Mouse (Mus musculus): ENCODE data around the gene Capn9.

- no peak for TF ChIP-seq CTCF (IDR thresholded peaks at IDR 0.05; ENCODE audit: borderline replicate concordance, insufficient read depth, low read length)
- no peak for TF ChIP-seq POLR2A (IDR thresholded peaks at IDR 0.05; ENCODE audit: low read depth, low read length)
These were observed 50.3 kb downstream of the Capn9 start for GRCm38 (mm10) chr8:124626251-124626650.

Data from embryonic fibroblast, embryonic 13.5 days (primary cell).